Mouse (Mus musculus): ENCODE measurements around the gene Bloc1s4. TPM values are rescaled to one million over a fixed set of nuclear protein-coding genes. Genes with fewer than 3 reads are reported as not detected.

Gene Bloc1s4
- polyA plus RNA-seq, 1 experiment from 2014 or later, result 23.3 TPM

DNA sequence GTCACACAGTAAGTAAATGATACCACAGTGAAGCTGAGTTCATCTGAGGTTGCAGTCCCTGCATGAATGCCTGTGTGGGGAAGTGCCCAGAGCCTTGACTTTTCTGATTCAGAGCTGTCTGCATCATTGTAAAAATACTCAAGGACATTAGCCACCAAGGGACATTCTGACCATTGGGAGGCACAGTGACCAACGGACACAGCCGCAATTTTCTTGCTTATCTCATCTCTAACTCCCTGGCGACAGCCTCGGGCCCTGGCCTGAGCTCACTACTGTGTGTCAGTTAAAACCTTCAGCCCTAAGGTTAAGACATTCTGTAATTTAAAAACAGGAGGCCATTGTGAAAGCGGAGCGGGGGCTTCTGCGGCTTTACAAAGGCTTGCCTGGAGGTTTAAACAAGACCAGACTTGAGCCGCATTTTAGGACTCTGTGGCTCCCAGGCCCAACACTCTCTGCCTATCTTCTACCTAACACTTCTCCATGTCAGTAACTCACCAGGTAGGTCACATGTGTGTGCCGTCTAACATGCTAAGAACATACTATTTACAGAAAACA, 27.6 kb upstream of the Bloc1s4 start:
- Histone ChIP-seq H3K9me3 (ENCODE audit: control insufficient read depth, low read length) (no peaks in the 10 kb centered on the region), H3K4me3 (ENCODE audit: low read depth, low read length) (no peak overlapping the region), H3K27ac (ENCODE audit: low read depth, low read length) (no peak overlapping the region), H3K4me2 (no peak overlapping the region), H3K27me3 (ENCODE audit: control insufficient read depth, insufficient read depth, low read length) (no peaks in the 10 kb centered on the region), H3K4me1 (ENCODE audit: control insufficient read depth, insufficient read depth, low read length) (no peaks in the 10 kb centered on the region), H3K9ac (ENCODE audit: low read length) (no peak overlapping the region), H3K36me3 (ENCODE audit: control insufficient read depth, insufficient read depth, low read length) (no peaks in the 10 kb centered on the region)
- WGBS, result 28% methylated on average over 9 of the region's 9 CpGs
- no peak for ATAC-seq (ENCODE audit: low FRiP score)
- DNase-seq (ENCODE audit: low spot score, missing footprints), result no peak

DNA sequence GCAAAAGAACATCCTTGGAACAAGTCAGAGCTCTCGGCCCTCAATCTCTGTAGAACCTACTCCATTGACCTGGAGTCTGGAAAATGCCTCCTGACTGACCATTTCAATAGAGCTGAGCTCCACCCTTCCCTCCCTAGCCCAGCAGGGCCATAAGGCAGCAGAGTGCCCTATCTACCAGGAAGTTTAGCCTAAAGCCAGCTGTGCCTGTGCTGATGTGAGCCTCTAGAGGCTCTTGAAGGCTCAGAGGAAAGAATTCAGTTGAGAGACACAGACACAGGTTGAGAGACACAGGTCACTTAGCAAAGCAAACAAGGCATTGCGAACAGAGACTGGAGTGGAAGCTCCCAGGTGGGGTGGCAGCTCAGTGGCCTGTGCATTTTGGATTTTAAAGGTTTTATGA, 26.9 kb upstream of the Bloc1s4 start:
- Histone ChIP-seq H3K36me3 (ENCODE audit: control insufficient read depth, insufficient read depth, low read length) (no peaks in the 10 kb centered on the region), H3K9ac (ENCODE audit: low read length) (no peak overlapping the region), H3K27ac (ENCODE audit: low read depth, low read length) (no peak overlapping the region), H3K27me3 (ENCODE audit: control insufficient read depth, insufficient read depth, low read length) (no peaks in the 10 kb centered on the region), H3K4me2 (no peak overlapping the region), H3K9me3 (ENCODE audit: control insufficient read depth, low read length) (no peaks in the 10 kb centered on the region), H3K4me3 (ENCODE audit: low read depth, low read length) (no peak overlapping the region), H3K4me1 (ENCODE audit: control insufficient read depth, insufficient read depth, low read length) (no peaks in the 10 kb centered on the region)
- ATAC-seq (ENCODE audit: low FRiP score) (no peak), DNase-seq (ENCODE audit: low spot score, missing footprints) (no peak)
- WGBS, result 91% methylated on average over 2 of the region's 2 CpGs

DNA sequence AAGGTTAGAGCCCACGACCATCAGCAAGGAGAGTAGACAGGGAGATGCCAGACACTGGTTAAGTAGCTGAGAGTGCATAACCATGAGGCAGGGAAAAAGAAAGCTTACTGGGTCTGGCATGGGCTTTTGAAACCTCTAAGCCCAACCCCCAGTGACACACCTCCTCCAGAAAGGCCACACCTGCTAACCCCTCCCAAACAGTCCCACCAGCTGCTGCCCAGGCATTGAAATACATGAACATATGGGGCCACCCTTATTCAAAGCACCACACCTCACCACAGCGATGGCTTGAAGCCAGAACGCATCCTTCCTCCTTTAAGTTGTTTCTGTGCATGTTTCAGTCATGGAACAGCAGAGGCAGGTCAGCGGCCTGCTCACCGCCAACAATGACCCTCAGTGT, 24.1 kb upstream of the Bloc1s4 start:
- 80% methylated on average over 5 of the region's 5 CpGs for whole genome bisulfite sequencing
- ATAC-seq (ENCODE audit: low FRiP score) (no peak), DNase-seq (ENCODE audit: low spot score, missing footprints) (no peak)
- H3K9ac ChIP-seq (ENCODE audit: low read length), result no peak overlapping the region
- no peaks in the 10 kb centered on the region for H3K27me3 ChIP-seq (ENCODE audit: control insufficient read depth, insufficient read depth, low read length)
- no peaks in the 10 kb centered on the region for H3K9me3 ChIP-seq (ENCODE audit: control insufficient read depth, low read length)
- H3K27ac ChIP-seq (ENCODE audit: low read depth, low read length), result no peak overlapping the region
- H3K36me3 ChIP-seq (ENCODE audit: control insufficient read depth, insufficient read depth, low read length), result no peaks in the 10 kb centered on the region
- no peak overlapping the region for H3K4me3 ChIP-seq (ENCODE audit: low read depth, low read length)
- no peak overlapping the region for H3K4me2 ChIP-seq
- peaks cover 1% of the 10 kb centered on the region; the same call in 1 of the 2 replicates for H3K4me1 ChIP-seq (ENCODE audit: control insufficient read depth, insufficient read depth, low read length)

DNA sequence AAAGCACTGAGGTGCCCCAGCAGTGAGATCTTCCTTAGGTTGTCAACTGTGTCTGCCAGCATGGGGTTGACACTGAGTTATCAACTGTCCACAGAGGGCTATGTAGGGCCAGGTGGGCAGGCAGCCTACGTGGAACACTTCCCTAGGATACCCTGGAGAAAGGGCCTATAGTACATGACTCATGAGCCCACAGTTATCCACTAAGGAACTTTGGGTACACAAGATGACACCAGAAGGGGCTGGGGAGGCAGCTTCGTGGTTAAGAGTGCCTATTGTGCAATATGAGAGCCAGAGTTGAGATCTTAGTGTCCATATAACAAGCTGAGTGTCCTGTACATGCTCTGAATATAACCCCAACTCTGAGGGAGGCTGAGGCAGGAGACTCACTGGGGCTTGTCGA, 21.2 kb upstream of the Bloc1s4 start:
- H3K4me2 ChIP-seq, result no peak overlapping the region
- H3K27ac ChIP-seq (ENCODE audit: low read depth, low read length), result no peak overlapping the region
- peaks cover 8% of the 10 kb centered on the region for H3K4me1 ChIP-seq (ENCODE audit: control insufficient read depth, insufficient read depth, low read length)
- H3K36me3 ChIP-seq (ENCODE audit: control insufficient read depth, insufficient read depth, low read length), result no peaks in the 10 kb centered on the region
- WGBS, result 70% methylated on average over 3 of the region's 3 CpGs
- no peak overlapping the region for H3K4me3 ChIP-seq (ENCODE audit: low read depth, low read length)
- DNase-seq (ENCODE audit: low spot score, missing footprints) (no peak), ATAC-seq (ENCODE audit: low FRiP score) (no peak)
- H3K27me3 ChIP-seq (ENCODE audit: control insufficient read depth, insufficient read depth, low read length), result no peaks in the 10 kb centered on the region
- no peak overlapping the region for H3K9ac ChIP-seq (ENCODE audit: low read length)
- H3K9me3 ChIP-seq (ENCODE audit: control insufficient read depth, low read length), result no peaks in the 10 kb centered on the region

GRCm38 (mm10) chr5:36766958-36767703, 18.7 kb upstream of the Bloc1s4 start:
- Histone ChIP-seq H3K9me3 (ENCODE audit: control insufficient read depth, low read length) (no peaks in the 10 kb centered on the region), H3K4me1 (ENCODE audit: control insufficient read depth, insufficient read depth, low read length) (peaks cover 8% of the 10 kb centered on the region), H3K27me3 (ENCODE audit: control insufficient read depth, insufficient read depth, low read length) (no peaks in the 10 kb centered on the region), H3K9ac (ENCODE audit: low read length) (no peak overlapping the region), H3K27ac (ENCODE audit: low read depth, low read length) (peak overlapping the region; percentile 41; the same call in 1 of the 2 replicates), H3K36me3 (ENCODE audit: control insufficient read depth, insufficient read depth, low read length) (no peaks in the 10 kb centered on the region), H3K4me3 (ENCODE audit: low read depth, low read length) (no peak overlapping the region), H3K4me2 (no peak overlapping the region)
- DNase-seq (ENCODE audit: low spot score, missing footprints) (peak; percentile 89), ATAC-seq (ENCODE audit: low FRiP score) (peak; percentile 80)
- 34% methylated on average over 10 of the region's 10 CpGs for WGBS

GRCm38 (mm10) chr5:36759848-36760247, 11.4 kb upstream of the Bloc1s4 start:
- H3K27me3 ChIP-seq (ENCODE audit: control insufficient read depth, insufficient read depth, low read length), result no peaks in the 10 kb centered on the region
- WGBS, result 66% methylated on average over 4 of the region's 4 CpGs
- H3K9me3 ChIP-seq (ENCODE audit: control insufficient read depth, low read length), result no peaks in the 10 kb centered on the region
- ATAC-seq (ENCODE audit: low FRiP score) (no peak), DNase-seq (ENCODE audit: low spot score, missing footprints) (no peak)
- H3K36me3 ChIP-seq (ENCODE audit: control insufficient read depth, insufficient read depth, low read length), result no peaks in the 10 kb centered on the region
- H3K9ac ChIP-seq (ENCODE audit: low read length), result no peak overlapping the region
- no peaks in the 10 kb centered on the region for H3K4me1 ChIP-seq (ENCODE audit: control insufficient read depth, insufficient read depth, low read length)
- H3K4me2 ChIP-seq, result no peak overlapping the region
- H3K27ac ChIP-seq (ENCODE audit: low read depth, low read length), result no peak overlapping the region
- no peak overlapping the region for H3K4me3 ChIP-seq (ENCODE audit: low read depth, low read length)

DNA sequence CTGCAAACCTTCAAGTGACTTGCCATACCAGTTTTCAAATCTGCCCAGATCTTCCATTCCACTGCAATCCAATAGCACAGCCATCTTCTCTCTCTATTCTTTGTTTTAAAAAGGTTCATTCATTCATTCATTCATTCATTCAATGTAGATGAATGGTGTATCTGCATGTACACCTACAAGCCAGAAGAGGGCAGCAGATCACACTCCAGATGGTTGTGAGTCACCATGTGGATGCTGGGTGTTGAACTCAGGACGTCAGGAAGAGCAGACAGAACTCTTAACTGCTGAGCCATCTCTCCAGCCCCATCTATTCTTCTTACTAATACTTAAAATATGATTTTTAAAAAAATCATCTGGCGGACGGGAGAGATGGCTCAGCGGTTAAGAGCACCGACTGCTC, 8.6 kb upstream of the Bloc1s4 start:
- no peak overlapping the region for H3K4me3 ChIP-seq (ENCODE audit: low read depth, low read length)
- no peak overlapping the region for H3K4me2 ChIP-seq
- 65% methylated on average over 5 of the region's 5 CpGs for WGBS
- no peaks in the 10 kb centered on the region for H3K36me3 ChIP-seq (ENCODE audit: control insufficient read depth, insufficient read depth, low read length)
- H3K4me1 ChIP-seq (ENCODE audit: control insufficient read depth, insufficient read depth, low read length), result no peaks in the 10 kb centered on the region
- H3K27me3 ChIP-seq (ENCODE audit: control insufficient read depth, insufficient read depth, low read length), result no peaks in the 10 kb centered on the region
- DNase-seq (ENCODE audit: low spot score, missing footprints) (no peak), ATAC-seq (ENCODE audit: low FRiP score) (no peak)
- no peaks in the 10 kb centered on the region for H3K9me3 ChIP-seq (ENCODE audit: control insufficient read depth, low read length)
- no peak overlapping the region for H3K27ac ChIP-seq (ENCODE audit: low read depth, low read length)
- H3K9ac ChIP-seq (ENCODE audit: low read length), result no peak overlapping the region

- Histone ChIP-seq H3K9me3 (ENCODE audit: control insufficient read depth, low read length) (no peaks in the 10 kb centered on the region), H3K9ac (ENCODE audit: low read length) (no peak overlapping the region), H3K4me3 (ENCODE audit: low read depth, low read length) (no peak overlapping the region), H3K4me2 (no peak overlapping the region), H3K36me3 (ENCODE audit: control insufficient read depth, insufficient read depth, low read length) (no peaks in the 10 kb centered on the region), H3K27me3 (ENCODE audit: control insufficient read depth, insufficient read depth, low read length) (no peaks in the 10 kb centered on the region), H3K27ac (ENCODE audit: low read depth, low read length) (no peak overlapping the region), H3K4me1 (ENCODE audit: control insufficient read depth, insufficient read depth, low read length) (peaks cover 12% of the 10 kb centered on the region)
- DNase-seq (ENCODE audit: low spot score, missing footprints), result no peak
- 76% methylated on average over 9 of the region's 9 CpGs for WGBS
- ATAC-seq (ENCODE audit: low FRiP score), result no peak
Observed at GRCm38 (mm10) chr5:36750119-36751078, 1.9 kb upstream of the Bloc1s4 start.

Measured in midbrain, embryonic 11.5 days (tissue).